Mouse (Mus musculus): ENCODE measurements at regions not wholly inside any gene's neighbourhood (a gene's known extent, or its start where the extent isn't known, plus 50 kb on each side); places are given as distances from the start of the nearest gene placed in this dataset.

DNA sequence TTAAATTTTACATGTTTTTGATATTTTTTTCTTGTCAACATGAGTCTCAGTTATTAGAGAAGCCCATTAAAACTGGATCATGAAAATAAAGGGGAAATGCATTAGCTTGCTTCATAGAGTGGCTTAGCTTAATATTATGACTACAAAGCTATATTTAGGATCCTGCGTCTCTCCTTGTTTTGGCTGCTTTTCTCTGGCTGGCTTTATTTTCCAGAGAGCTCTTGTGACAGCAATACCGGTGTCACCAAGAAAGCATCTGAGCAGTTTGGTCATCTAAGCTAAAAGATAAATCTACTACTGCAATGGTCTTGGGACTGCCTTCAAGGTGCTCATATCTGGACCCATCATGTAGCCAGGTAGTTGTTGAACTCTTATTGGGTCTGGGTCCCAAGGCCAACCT, 293.5 kb upstream of the Gm12728 start:
- Histone ChIP-seq H3K4me1 (ENCODE audit: insufficient read depth) (no peaks in the 10 kb centered on the region), H3K4me2 (no peak overlapping the region), H3K9me3 (ENCODE audit: low read depth, low read length) (no peaks in the 10 kb centered on the region), H3K9ac (no peak overlapping the region), H3K36me3 (ENCODE audit: insufficient read depth) (no peaks in the 10 kb centered on the region), H3K27me3 (ENCODE audit: insufficient read depth, low read length) (no peaks in the 10 kb centered on the region), H3K4me3 (ENCODE audit: low read depth, low read length) (no peak overlapping the region), H3K27ac (ENCODE audit: low read depth) (no peak overlapping the region)
- WGBS: 82% methylated on average over 2 of the region's 2 CpGs
- no peak for ATAC-seq (ENCODE audit: insufficient read depth)
- DNase-seq: no peak
- TF ChIP-seq CTCF (IDR thresholded peaks at IDR 0.05; ENCODE audit: low read depth): no peak

DNA sequence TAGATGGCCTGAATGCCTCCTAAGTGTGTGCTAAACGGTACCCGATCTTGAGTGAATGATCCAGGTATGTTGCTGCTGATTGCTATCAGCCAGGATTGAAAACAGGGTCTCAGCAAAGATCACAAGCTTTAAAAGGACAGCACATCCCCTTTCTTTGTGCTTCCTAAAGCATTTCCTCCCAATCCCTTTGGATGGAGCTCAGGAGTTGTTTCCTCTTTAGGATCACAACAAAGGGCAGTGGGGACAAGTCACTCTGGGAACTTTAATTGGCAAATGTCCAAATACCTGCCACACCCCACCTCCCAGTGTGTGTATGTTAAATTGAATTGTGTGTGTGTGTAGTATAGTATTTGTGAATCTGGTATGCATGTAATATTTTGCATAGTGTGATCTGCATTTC, 283.5 kb upstream of the Gm12728 start:
- Histone ChIP-seq H3K4me1 (ENCODE audit: insufficient read depth) (no peaks in the 10 kb centered on the region), H3K4me3 (ENCODE audit: low read depth, low read length) (no peak overlapping the region), H3K36me3 (ENCODE audit: insufficient read depth) (no peaks in the 10 kb centered on the region), H3K9me3 (ENCODE audit: low read depth, low read length) (no peaks in the 10 kb centered on the region), H3K27ac (ENCODE audit: low read depth) (no peak overlapping the region), H3K4me2 (no peak overlapping the region), H3K9ac (no peak overlapping the region), H3K27me3 (ENCODE audit: insufficient read depth, low read length) (no peaks in the 10 kb centered on the region)
- DNase-seq (peak; percentile 15), ATAC-seq (ENCODE audit: insufficient read depth) (no peak)
- 54% methylated on average over 2 of the region's 2 CpGs for WGBS
- no peak for TF ChIP-seq CTCF (IDR thresholded peaks at IDR 0.05; ENCODE audit: low read depth)

DNA sequence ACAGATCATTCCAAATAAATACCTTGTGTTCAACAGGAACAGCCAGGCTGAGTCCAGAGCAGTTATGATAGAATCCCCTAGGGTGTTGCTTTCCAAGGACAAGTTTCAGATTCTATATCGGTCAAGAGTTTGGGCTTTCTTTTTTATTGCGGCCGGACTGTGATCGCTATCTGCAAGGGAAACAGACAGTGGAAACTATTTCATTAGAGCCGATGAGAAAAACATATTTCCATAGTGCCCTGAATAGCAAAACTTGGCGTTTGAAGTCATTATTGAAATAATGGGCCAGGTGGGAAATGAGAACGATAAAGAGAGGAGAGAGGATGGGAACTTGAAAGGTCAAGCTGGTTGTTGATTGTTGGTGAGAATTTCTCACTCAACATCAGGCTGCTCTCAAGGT, 282.4 kb upstream of the Gm12728 start:
- Histone ChIP-seq H3K27me3 (ENCODE audit: insufficient read depth, low read length) (no peaks in the 10 kb centered on the region), H3K36me3 (ENCODE audit: insufficient read depth) (no peaks in the 10 kb centered on the region), H3K9me3 (ENCODE audit: low read depth, low read length) (no peaks in the 10 kb centered on the region), H3K9ac (no peak overlapping the region), H3K4me2 (no peak overlapping the region), H3K27ac (ENCODE audit: low read depth) (no peak overlapping the region), H3K4me3 (ENCODE audit: low read depth, low read length) (no peak overlapping the region), H3K4me1 (ENCODE audit: insufficient read depth) (no peaks in the 10 kb centered on the region)
- no peak for DNase-seq
- no peak for TF ChIP-seq CTCF (IDR thresholded peaks at IDR 0.05; ENCODE audit: low read depth)
- no peak for ATAC-seq (ENCODE audit: insufficient read depth)
- WGBS: 83% methylated on average over 7 of the region's 7 CpGs

DNA sequence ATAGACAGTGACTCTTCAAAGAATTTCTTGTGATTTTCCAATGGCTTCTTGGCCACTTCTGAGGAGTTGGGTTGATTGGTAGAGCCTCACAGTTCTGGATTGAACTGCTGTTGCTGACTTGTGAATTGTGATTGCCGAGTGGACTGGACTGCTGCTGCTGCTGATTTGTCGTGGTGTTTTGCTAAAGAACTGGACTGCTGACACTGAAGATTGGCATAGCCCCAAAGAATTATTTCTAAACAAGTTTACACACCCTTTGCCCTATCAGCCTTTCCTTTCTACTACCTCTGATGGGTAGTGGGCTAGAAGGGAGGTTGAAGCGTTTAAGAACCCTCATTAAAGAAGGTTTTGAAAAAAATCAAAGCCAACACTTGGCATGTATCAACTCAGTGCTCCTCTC, 280.6 kb upstream of the Gm12728 start:
- Histone ChIP-seq H3K4me1 (ENCODE audit: insufficient read depth) (no peaks in the 10 kb centered on the region), H3K9me3 (ENCODE audit: low read depth, low read length) (no peaks in the 10 kb centered on the region), H3K27ac (ENCODE audit: low read depth) (no peak overlapping the region), H3K36me3 (ENCODE audit: insufficient read depth) (no peaks in the 10 kb centered on the region), H3K4me3 (ENCODE audit: low read depth, low read length) (no peak overlapping the region), H3K4me2 (no peak overlapping the region), H3K27me3 (ENCODE audit: insufficient read depth, low read length) (no peaks in the 10 kb centered on the region), H3K9ac (no peak overlapping the region)
- WGBS: 65% methylated on average over 3 of the region's 3 CpGs
- TF ChIP-seq CTCF (IDR thresholded peaks at IDR 0.05; ENCODE audit: low read depth): no peak
- ATAC-seq (ENCODE audit: insufficient read depth) (no peak), DNase-seq (no peak)

DNA sequence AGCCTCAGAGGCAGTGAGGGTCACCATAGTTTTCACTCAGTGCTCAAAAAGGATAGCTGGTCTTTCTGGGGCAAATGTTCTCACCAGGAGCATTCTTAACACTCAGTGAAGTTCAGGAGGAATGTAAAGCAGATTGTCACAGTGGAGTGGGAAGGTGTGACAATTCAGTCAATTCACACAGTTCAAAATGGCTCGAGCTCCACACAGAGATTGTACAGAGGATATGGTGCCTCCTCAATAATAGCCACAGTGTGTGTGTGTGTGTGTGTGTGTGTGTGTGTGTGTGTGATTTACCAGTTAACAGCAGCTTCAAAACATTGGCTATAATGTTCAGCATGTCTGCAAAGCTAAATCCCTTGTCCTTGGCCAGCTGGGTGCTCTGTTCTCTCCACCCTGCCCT, 279.3 kb upstream of the Gm12728 start:
- Histone ChIP-seq H3K9ac (no peak overlapping the region), H3K9me3 (ENCODE audit: low read depth, low read length) (no peaks in the 10 kb centered on the region), H3K4me2 (no peak overlapping the region), H3K27me3 (ENCODE audit: insufficient read depth, low read length) (no peaks in the 10 kb centered on the region), H3K36me3 (ENCODE audit: insufficient read depth) (no peaks in the 10 kb centered on the region), H3K4me3 (ENCODE audit: low read depth, low read length) (no peak overlapping the region), H3K4me1 (ENCODE audit: insufficient read depth) (no peaks in the 10 kb centered on the region), H3K27ac (ENCODE audit: low read depth) (no peak overlapping the region)
- ATAC-seq (ENCODE audit: insufficient read depth) (no peak), DNase-seq (no peak)
- 80% methylated on average over 1 of the region's 1 CpGs for WGBS
- no peak for TF ChIP-seq CTCF (IDR thresholded peaks at IDR 0.05; ENCODE audit: low read depth)

DNA sequence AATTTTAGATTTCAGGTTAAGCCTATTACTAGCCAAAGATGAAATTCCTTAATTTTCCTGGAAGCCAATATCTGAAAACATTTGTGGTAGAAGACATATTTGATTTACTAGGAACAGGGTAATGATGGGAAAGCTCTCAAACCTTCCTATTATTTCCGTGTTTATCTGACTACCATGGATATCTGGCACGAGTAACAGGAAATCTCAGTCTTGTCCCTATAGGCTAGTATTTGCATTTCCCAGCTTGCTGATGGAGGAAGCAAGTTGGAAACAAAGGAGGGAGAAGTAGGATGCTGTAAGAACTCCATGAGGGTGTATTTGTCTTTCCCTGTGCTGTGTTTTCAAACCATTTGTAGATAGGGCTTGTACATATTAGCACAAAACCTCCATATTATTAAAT, 264.5 kb upstream of the Gm12728 start:
- H3K27me3 ChIP-seq (ENCODE audit: insufficient read depth, low read length): no peaks in the 10 kb centered on the region
- no peaks in the 10 kb centered on the region for H3K9me3 ChIP-seq (ENCODE audit: low read depth, low read length)
- ATAC-seq (ENCODE audit: insufficient read depth) (no peak), DNase-seq (peak; percentile 22)
- H3K4me3 ChIP-seq (ENCODE audit: low read depth, low read length): no peak overlapping the region
- no peak for TF ChIP-seq CTCF (IDR thresholded peaks at IDR 0.05; ENCODE audit: low read depth)
- H3K27ac ChIP-seq (ENCODE audit: low read depth): no peak overlapping the region
- no peak overlapping the region for H3K9ac ChIP-seq
- H3K4me2 ChIP-seq: no peak overlapping the region
- H3K36me3 ChIP-seq (ENCODE audit: insufficient read depth): no peaks in the 10 kb centered on the region
- WGBS: 42% methylated on average over 2 of the region's 2 CpGs
- H3K4me1 ChIP-seq (ENCODE audit: insufficient read depth): no peaks in the 10 kb centered on the region

DNA sequence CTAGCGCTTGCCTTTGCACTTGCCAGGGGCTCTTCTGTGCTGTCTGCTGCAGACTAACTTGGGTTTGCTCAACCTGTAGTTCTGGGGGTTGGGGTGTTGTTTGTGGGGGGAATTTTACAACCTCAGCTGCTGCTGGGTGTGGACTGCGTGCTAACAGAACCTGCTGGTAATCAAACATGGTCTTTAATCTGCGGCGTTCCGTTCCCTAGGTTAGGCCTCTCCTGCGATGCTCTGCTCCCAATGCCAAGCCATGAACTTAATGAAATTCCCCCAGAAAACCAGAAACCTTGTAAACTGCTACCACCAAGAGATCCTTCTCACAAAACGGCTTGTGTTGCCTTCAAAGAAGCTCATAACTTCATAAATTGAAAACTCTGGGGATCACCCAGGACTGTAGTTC, 262.9 kb upstream of the Gm12728 start:
- TF ChIP-seq CTCF (IDR thresholded peaks at IDR 0.05; ENCODE audit: low read depth): no peak
- no peak overlapping the region for H3K27ac ChIP-seq (ENCODE audit: low read depth)
- no peak for ATAC-seq (ENCODE audit: insufficient read depth)

DNA sequence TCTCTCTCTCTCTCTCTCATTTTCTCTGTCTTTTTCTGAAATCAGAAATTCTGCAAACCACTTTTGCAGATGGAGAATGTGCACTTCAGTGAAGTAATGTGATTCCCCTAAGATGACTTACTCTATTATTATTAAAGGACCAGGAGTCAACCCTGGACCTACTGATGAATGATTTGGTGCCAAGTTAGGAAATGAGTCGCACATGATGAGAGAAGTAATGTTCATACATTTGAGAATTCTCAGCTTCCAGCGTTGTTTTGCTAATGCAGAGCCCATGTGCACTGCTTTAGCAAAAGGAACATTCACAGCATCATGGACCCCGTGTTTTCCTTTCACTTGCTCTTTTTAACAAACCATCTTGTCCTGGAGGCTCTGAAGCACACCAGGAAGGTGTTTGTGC, 262.4 kb upstream of the Gm12728 start:
- H3K4me2 ChIP-seq: no peak overlapping the region
- H3K4me3 ChIP-seq (ENCODE audit: low read depth, low read length): no peak overlapping the region
- H3K9ac ChIP-seq: no peak overlapping the region
- no peak for DNase-seq
- no peaks in the 10 kb centered on the region for H3K36me3 ChIP-seq (ENCODE audit: insufficient read depth)
- no peaks in the 10 kb centered on the region for H3K27me3 ChIP-seq (ENCODE audit: insufficient read depth, low read length)
- no peak for TF ChIP-seq CTCF (IDR thresholded peaks at IDR 0.05; ENCODE audit: low read depth)
- no peaks in the 10 kb centered on the region for H3K4me1 ChIP-seq (ENCODE audit: insufficient read depth)
- no peak overlapping the region for H3K27ac ChIP-seq (ENCODE audit: low read depth)
- no peak for ATAC-seq (ENCODE audit: insufficient read depth)
- no peaks in the 10 kb centered on the region for H3K9me3 ChIP-seq (ENCODE audit: low read depth, low read length)
- WGBS: 72% methylated on average over 3 of the region's 3 CpGs

More for the DNA sequence above, 262.9 kb upstream of the Gm12728 start:
- Histone ChIP-seq H3K9ac (no peak overlapping the region), H3K27me3 (ENCODE audit: insufficient read depth, low read length) (no peaks in the 10 kb centered on the region), H3K4me2 (no peak overlapping the region), H3K4me3 (ENCODE audit: low read depth, low read length) (no peak overlapping the region), H3K36me3 (ENCODE audit: insufficient read depth) (no peaks in the 10 kb centered on the region), H3K9me3 (ENCODE audit: low read depth, low read length) (no peaks in the 10 kb centered on the region), H3K4me1 (ENCODE audit: insufficient read depth) (no peaks in the 10 kb centered on the region)
- 83% methylated on average over 7 of the region's 7 CpGs for WGBS
- no peak for DNase-seq

Measured in lung, embryonic 14.5 days (tissue).